Mouse (Mus musculus) urinary bladder, postnatal 36 days (tissue): Measurements from ENCODE around the gene Gm9508.

Experiments
- DNase-seq, 2 experiments: peaks; one replicate each; pipeline ENCODE4 v3.0.0; 2022; ENCODE audit warnings: low spot score in 2 of 2, mixed read lengths in 1 of 2

Gm9508 gene

DNA sequence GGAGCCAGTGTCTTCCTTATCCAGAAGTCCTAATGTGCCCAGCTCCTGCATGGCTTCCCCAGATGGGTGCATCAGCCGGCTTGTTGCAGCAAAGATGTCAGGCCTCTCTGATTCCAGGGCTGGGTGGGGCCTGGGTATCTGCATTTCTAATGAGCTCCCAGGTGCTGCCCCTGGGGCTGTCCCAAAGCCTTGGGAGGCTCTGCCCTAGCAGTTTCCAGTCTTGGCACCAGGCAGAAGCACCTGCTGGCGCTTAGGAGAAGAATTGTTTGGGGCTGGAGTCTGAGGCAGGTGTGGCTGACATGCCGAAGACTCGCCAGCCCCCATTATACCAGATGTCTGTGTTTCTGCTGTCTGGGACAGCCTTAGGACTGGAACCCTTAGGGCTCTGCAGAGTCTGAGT, 26.3 kb downstream of the Gm9508 start:
- DNase-seq, result no peak

DNA sequence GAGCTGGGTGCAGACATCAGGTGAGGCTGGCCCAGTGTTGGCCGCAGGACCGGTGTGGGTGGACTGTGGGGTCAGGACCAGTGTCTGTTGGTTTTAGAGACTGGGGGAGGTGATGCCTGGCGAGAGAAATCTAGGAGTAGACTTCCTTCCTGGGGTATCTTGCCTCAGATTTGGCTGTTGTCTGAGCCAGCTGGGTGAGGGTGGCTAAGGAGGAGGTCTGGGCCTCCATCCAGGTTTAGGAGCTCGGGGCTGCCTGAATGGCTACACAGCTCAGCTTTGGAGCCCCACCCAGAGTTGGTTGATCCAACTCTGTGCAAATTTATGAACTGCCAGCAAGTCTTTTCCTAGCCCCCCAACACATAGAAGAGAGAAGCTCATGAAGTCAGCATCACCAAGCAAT, 29.6 kb downstream of the Gm9508 start:
- no peak for DNase-seq

DNA sequence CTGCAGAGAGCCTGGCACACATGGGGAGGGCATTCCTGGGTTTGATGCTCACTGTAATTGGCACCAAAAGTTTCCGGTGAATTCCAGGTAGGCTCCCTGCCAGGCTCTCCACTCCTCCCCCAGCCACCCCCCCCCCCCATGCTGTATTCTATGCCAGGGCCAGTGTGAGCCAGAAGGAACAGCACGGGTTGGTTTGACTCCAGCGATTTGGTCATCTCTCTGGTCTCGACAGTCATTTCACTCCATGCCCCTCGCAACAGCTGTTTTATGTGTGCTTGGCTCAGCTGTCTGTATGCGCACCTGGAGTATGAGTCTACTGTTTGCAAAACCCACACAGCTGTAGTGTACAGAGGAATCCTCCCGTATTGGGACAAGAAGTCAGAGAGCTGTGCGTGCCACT, 30.7 kb downstream of the Gm9508 start:
- peak in 1 of 2 experiments; percentile 13 for DNase-seq

DNA sequence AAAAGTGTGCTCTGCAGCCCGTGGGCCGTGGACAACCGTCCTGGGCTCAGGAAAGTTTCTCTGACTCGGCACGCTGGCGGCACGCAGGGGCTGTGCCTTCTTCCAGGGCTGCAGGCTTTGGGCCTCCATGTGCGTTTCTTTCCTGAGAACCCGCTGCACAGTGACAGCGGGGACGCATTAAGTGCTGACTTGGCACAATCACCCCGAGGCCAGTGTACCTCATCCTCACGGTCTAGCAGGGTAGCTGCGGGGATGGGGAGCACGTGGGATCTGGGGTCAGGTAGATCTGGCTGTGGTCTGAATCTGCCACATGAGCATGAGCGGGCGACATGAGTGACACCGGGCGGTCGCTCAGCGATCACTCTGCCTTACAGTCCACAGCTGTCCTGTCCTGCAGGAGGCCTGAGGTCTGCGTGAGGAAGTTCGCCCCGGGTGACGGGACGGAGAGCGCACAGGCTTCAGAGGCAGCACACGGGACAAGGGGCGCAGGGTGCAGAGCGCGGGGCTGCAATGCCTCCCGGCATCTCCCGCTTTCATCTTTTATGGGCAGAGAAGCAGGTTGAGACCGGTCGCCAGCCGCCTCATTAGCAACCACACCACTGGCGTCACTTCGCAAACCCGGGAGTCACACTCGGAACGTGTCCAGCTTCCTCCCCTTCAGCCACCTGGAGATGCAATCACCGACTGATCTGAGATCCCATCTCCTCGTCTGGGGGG, 32.9 kb downstream of the Gm9508 start:
- DNase-seq, result no peak

- DNase-seq, result no peak
Measured at GRCm38 (mm10) chr10:77658286-77658994, 38.6 kb downstream of the Gm9508 start.

DNA sequence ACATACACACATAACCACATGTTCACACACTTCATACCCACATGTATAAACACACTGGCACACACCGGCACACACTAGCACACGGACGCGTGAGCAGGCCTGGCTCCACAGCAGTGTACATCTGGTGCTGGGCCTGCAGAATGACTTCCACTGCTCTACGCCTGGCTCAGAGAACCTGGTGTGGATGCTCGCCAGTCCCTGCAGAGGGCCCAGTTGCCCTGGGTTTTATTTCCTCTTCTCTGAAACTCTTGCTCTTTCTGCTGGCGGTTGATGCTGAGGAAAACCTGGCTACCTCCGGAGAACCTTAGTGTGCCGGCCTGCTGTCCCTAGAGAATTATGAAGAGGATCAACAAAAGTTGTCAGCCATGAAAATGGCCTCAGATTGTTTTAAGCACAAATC, 45.0 kb downstream of the Gm9508 start:
- DNase-seq, result no peak

GRCm38 (mm10) chr10:77647901-77648300, 49.1 kb downstream of the Gm9508 start:
- DNase-seq, result no peak

DNA sequence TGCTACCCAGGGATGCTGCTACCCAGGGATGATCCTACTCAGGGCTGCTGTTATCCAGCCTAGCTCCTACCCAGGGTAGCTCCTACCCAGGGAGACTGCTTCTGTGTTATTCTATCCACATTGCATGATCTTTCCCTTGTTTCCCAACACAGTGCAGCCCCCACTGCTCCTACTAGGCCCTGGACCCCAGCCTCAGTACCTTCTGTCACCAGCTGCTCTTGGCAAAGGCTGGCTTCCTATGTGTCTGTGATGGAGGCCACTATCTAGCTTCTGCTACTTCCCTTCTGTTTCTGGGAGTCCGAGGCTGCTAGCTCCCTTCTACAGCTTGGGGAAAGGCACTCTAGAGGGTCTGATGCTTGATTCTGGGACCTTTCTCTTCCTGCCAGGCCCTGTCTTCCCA, 49.6 kb downstream of the Gm9508 start:
- DNase-seq, result no peak
